Comparison of ENCODE assay signal across 18 mouse cellular contexts in genomic region chr9:32323610-32324009, GRCm38 (mm10). TPM values are rescaled to one million over a fixed set of nuclear protein-coding genes. Genes with fewer than 3 reads are reported as not detected.
"Had no signal": no experiment of that assay in that cellular context is flagged by ENCODE, and none has a peak within 500 bp of the region (broad histone marks: within the 10 kb centered on the region; RNA-seq: fewer than 3 reads in every experiment).

No protein-coding gene starts in this region.

- H3K4me2 ChIP-seq: limb, embryonic 13.5 days; liver, embryonic 11.5 days; liver, embryonic 15.5 days had no signal

- H3K4me3 ChIP-seq: layer of hippocampus, adult 2 months; limb, embryonic 13.5 days; liver, embryonic 15.5 days had no signal

- H3K9me3 ChIP-seq: limb, embryonic 13.5 days; liver, embryonic 15.5 days had no signal

- H3K36me3 ChIP-seq: limb, embryonic 13.5 days; liver, embryonic 15.5 days had no signal

- H3K9ac ChIP-seq: limb, embryonic 13.5 days; liver, embryonic 15.5 days had no signal

- DNase-seq: kidney, adult 9 months; kidney, postnatal 4 days; left cerebral cortex, postnatal 4 days; lung, adult 2 months; lung, postnatal 10 days; thymus, postnatal 4 days had no signal

- H3K27me3 ChIP-seq: limb, embryonic 13.5 days; liver, embryonic 15.5 days had no signal

- H3K27ac ChIP-seq: kidney, postnatal 0 days; layer of hippocampus, adult 2 months; limb, embryonic 13.5 days; liver, embryonic 15.5 days; stomach, postnatal 0 days had no signal

- H3K4me1 ChIP-seq: limb, embryonic 13.5 days; liver, embryonic 15.5 days had no signal

RNA-seq across cellular contexts. Expression of gene Kcnj1, which starts 48.7 kb away (rescaled TPM):
- total RNA-seq: layer of hippocampus, adult 2 months; layer of hippocampus, postnatal 10 days; left cerebral cortex, adult 18-20 months; left cerebral cortex, postnatal 10 days; left cerebral cortex, postnatal 4 days; megakaryocyte progenitor cell, adult 5-6 weeks; midbrain, postnatal 0 days had no signal
- polyA plus RNA-seq: limb, embryonic 13.5 days; liver, embryonic 11.5 days; liver, embryonic 15.5 days; lung, adult 2 months; midbrain, postnatal 0 days; neural tube, embryonic 14.5 days; stomach, postnatal 0 days had no signal
